Mouse (Mus musculus) intestine, embryonic 14.5 days (tissue): ENCODE data around the gene Slc1a5. TPM values are rescaled to one million over a fixed set of nuclear protein-coding genes. Genes with fewer than 3 reads are reported as not detected.

Experiments used
- ATAC-seq: fragments of 200-750 bp; cut with Nextera tagmentation; replicated peaks from 2 replicates; pipeline ENCODE4 v1.8.0; 2017; ENCODE audit warnings: low read depth, moderate number of reproducible peaks, moderate TSS enrichment, moderate library complexity; ENCODE audit not compliant: low FRiP score, low TSS enrichment
- DNase-seq: peaks from one replicate; pipeline ENCODE4 v3.0.0-alpha.2; 2018; ENCODE audit warnings: low spot score
- H3K27ac ChIP-seq: fragments of 300-500 bp; sonication (generic); 2 replicates; pipeline ENCODE4 v1.5.1; 2014; ENCODE audit warnings: low read depth, mild to moderate bottlenecking, control low read depth
- H3K27me3 ChIP-seq: fragments of 300-500 bp; sonication (generic); replicated peaks from 2 replicates; pipeline ENCODE4 v1.6.1; 2014; ENCODE audit warnings: low read length, control low read depth; ENCODE audit not compliant: control insufficient read depth, insufficient read depth
- H3K36me3 ChIP-seq: fragments of 300-500 bp; sonication (generic); 2 replicates; pipeline ENCODE4 v1.6.1; 2014; ENCODE audit warnings: low read length, control low read depth; ENCODE audit not compliant: control insufficient read depth, insufficient read depth
- H3K4me1 ChIP-seq: fragments of 300-500 bp; sonication (generic); replicated peaks from 2 replicates; pipeline ENCODE4 v1.6.1; 2014; ENCODE audit warnings: low read length, control low read depth, mixed read lengths; ENCODE audit not compliant: control insufficient read depth, insufficient read depth
- H3K4me2 ChIP-seq: fragments of 300-500 bp; sonication (generic); 2 replicates; pipeline ENCODE4 v1.6.1; 2014; ENCODE audit warnings: low read length
- H3K4me3 ChIP-seq: fragments of 300-500 bp; sonication (generic); 2 replicates; pipeline ENCODE4 v1.5.1; 2014; ENCODE audit warnings: low read depth, low read length, control low read depth, mixed read lengths
- H3K9ac ChIP-seq: fragments of 300-500 bp; sonication (generic); 2 replicates; pipeline ENCODE4 v1.6.1; 2014; ENCODE audit warnings: mild to moderate bottlenecking, low read length
- H3K9me3 ChIP-seq: fragments of 300-500 bp; sonication (generic); 2 replicates; pipeline ENCODE4 v1.6.1; 2016; ENCODE audit warnings: low read length, control low read depth; ENCODE audit not compliant: control insufficient read depth
- WGBS: fragments of 180-500 bp; shearing (Covaris S2); extraction: QIAGEN DNeasy Blood & Tissue Kit; methylation state at CpG from one replicate; pipeline ENCODE4 v1.1.7; 2014; 5-methylcytosine and 5-hydroxymethylcytosine counted together
- polyA plus RNA-seq: library from polyadenylated mRNA; unstranded; fragments of >200 nt; fragmentation: Nextera tagmentation; extraction: Ambion mirVana; gene quantifications from 2 replicates; pipeline ENCODE4 v1.2.1, GENCODE M21; 2014

Gene Slc1a5
- polyA plus RNA-seq, 1 experiment from 2014 or later = 43.9 TPM

- 79% methylated on average over 8 of the region's 8 CpGs for WGBS
- Histone ChIP-seq H3K9me3 (no peaks in the 10 kb centered on the region), H3K4me3 (no peak overlapping the region), H3K4me1 (peaks cover 11% of the 10 kb centered on the region), H3K36me3 (no peaks in the 10 kb centered on the region), H3K27ac (no peak overlapping the region), H3K27me3 (no peaks in the 10 kb centered on the region), H3K9ac (no peak overlapping the region), H3K4me2 (no peak overlapping the region)
- ATAC-seq (no peak), DNase-seq (no peak)
Measured at GRCm38 (mm10) chr7:16785541-16786083, 4.5 kb downstream of the Slc1a5 start.

- WGBS = 15% methylated on average over 5 of the region's 5 CpGs
- no peak overlapping the region; the same call in 1 of the 2 replicates for H3K27ac ChIP-seq
- H3K9me3 ChIP-seq = no peaks in the 10 kb centered on the region
- peaks cover 9% of the 10 kb centered on the region for H3K4me1 ChIP-seq
- peak; percentile 59 for ATAC-seq
- no peak overlapping the region for H3K4me3 ChIP-seq
- no peak overlapping the region for H3K9ac ChIP-seq
- no peaks in the 10 kb centered on the region for H3K27me3 ChIP-seq
- DNase-seq = no peak
- no peak overlapping the region for H3K4me2 ChIP-seq
- peaks cover 20% of the 10 kb centered on the region for H3K36me3 ChIP-seq
Measured at GRCm38 (mm10) chr7:16792316-16792715, 11.2 kb downstream of the Slc1a5 start.

- ATAC-seq (peak; percentile 8; the same call in 1 of the 2 replicates), DNase-seq (no peak)
- H3K4me2 ChIP-seq = no peak overlapping the region
- no peaks in the 10 kb centered on the region for H3K27me3 ChIP-seq
- peaks cover 28% of the 10 kb centered on the region for H3K36me3 ChIP-seq
- H3K27ac ChIP-seq = no peak overlapping the region
- WGBS = 79% methylated on average over 19 of the region's 19 CpGs
- H3K4me3 ChIP-seq = no peak overlapping the region
- H3K4me1 ChIP-seq = peaks cover 9% of the 10 kb centered on the region
- no peaks in the 10 kb centered on the region for H3K9me3 ChIP-seq
- H3K9ac ChIP-seq = no peak overlapping the region
Measured at GRCm38 (mm10) chr7:16793010-16793725, 12.0 kb downstream of the Slc1a5 start.

- Histone ChIP-seq H3K36me3 (peaks cover 31% of the 10 kb centered on the region), H3K4me1 (peaks cover 9% of the 10 kb centered on the region), H3K27me3 (no peaks in the 10 kb centered on the region), H3K4me2 (no peak overlapping the region), H3K27ac (no peak overlapping the region), H3K9ac (no peak overlapping the region), H3K4me3 (no peak overlapping the region), H3K9me3 (no peaks in the 10 kb centered on the region)
- WGBS = 88% methylated on average over 5 of the region's 5 CpGs
- ATAC-seq (no peak), DNase-seq (no peak)
Measured at GRCm38 (mm10) chr7:16794886-16795285, 13.7 kb downstream of the Slc1a5 start.

- no peaks in the 10 kb centered on the region for H3K9me3 ChIP-seq
- H3K4me1 ChIP-seq = no peaks in the 10 kb centered on the region; the same call in 1 of the 2 replicates
- ATAC-seq (0 out of 2 replicates have a peak, but pooled peaks have one; percentile 26), DNase-seq (no peak)
- no peak overlapping the region for H3K4me3 ChIP-seq
- H3K4me2 ChIP-seq = no peak overlapping the region
- no peak overlapping the region for H3K27ac ChIP-seq
- WGBS = 35% methylated on average over 8 of the region's 8 CpGs
- no peaks in the 10 kb centered on the region for H3K27me3 ChIP-seq
- peaks cover 16% of the 10 kb centered on the region for H3K36me3 ChIP-seq
- no peak overlapping the region for H3K9ac ChIP-seq
Measured at GRCm38 (mm10) chr7:16804409-16805028, 23.4 kb downstream of the Slc1a5 start.

GRCm38 (mm10) chr7:16807936-16808335, 26.8 kb downstream of the Slc1a5 start:
- Histone ChIP-seq H3K27ac (no peak overlapping the region), H3K4me3 (no peak overlapping the region), H3K4me1 (peaks cover 2% of the 10 kb centered on the region), H3K27me3 (no peaks in the 10 kb centered on the region; the same call in none of the 2 replicates), H3K36me3 (peaks cover 19% of the 10 kb centered on the region), H3K9ac (no peak overlapping the region), H3K9me3 (no peaks in the 10 kb centered on the region), H3K4me2 (no peak overlapping the region)
- DNase-seq = no peak
- no peak for ATAC-seq
- 89% methylated on average over 9 of the region's 9 CpGs for WGBS

- WGBS = 70% methylated on average over 9 of the region's 9 CpGs
Measured at GRCm38 (mm10) chr7:16808647-16809046, 27.5 kb downstream of the Slc1a5 start.

GRCm38 (mm10) chr7:16809739-16810138, 28.6 kb downstream of the Slc1a5 start:
- ATAC-seq (no peak), DNase-seq (peak; percentile 86)
- H3K36me3 ChIP-seq = peaks cover 37% of the 10 kb centered on the region
- H3K4me2 ChIP-seq = no peak overlapping the region
- no peaks in the 10 kb centered on the region; the same call in none of the 2 replicates for H3K27me3 ChIP-seq
- H3K9ac ChIP-seq = no peak overlapping the region
- H3K4me1 ChIP-seq = peaks cover 2% of the 10 kb centered on the region
- no peaks in the 10 kb centered on the region for H3K9me3 ChIP-seq
- WGBS = 28% methylated on average over 10 of the region's 10 CpGs
- no peak overlapping the region for H3K4me3 ChIP-seq
- H3K27ac ChIP-seq = no peak overlapping the region

More at GRCm38 (mm10) chr7:16808647-16809046, 27.5 kb downstream of the Slc1a5 start:
- Histone ChIP-seq H3K9ac (no peak overlapping the region), H3K4me3 (no peak overlapping the region), H3K4me2 (no peak overlapping the region), H3K36me3 (peaks cover 27% of the 10 kb centered on the region), H3K9me3 (no peaks in the 10 kb centered on the region), H3K27me3 (no peaks in the 10 kb centered on the region; the same call in none of the 2 replicates), H3K4me1 (peaks cover 2% of the 10 kb centered on the region), H3K27ac (no peak overlapping the region)
- ATAC-seq (0 out of 2 replicates have a peak, but pooled peaks have one; percentile 18), DNase-seq (no peak)
